Mouse (Mus musculus): ENCODE measurements around the gene Prr5. TPM values are rescaled to one million over a fixed set of nuclear protein-coding genes. Genes with fewer than 3 reads are reported as not detected.
"Not testable (repeated sequence)": the region's sequence is repeated elsewhere in the genome, so short reads cannot be mapped to it uniquely, and the experiment has no call there.

The Prr5 gene
- polyA plus RNA-seq, 1 experiment from 2014 or later, result 35.0 TPM

DNA sequence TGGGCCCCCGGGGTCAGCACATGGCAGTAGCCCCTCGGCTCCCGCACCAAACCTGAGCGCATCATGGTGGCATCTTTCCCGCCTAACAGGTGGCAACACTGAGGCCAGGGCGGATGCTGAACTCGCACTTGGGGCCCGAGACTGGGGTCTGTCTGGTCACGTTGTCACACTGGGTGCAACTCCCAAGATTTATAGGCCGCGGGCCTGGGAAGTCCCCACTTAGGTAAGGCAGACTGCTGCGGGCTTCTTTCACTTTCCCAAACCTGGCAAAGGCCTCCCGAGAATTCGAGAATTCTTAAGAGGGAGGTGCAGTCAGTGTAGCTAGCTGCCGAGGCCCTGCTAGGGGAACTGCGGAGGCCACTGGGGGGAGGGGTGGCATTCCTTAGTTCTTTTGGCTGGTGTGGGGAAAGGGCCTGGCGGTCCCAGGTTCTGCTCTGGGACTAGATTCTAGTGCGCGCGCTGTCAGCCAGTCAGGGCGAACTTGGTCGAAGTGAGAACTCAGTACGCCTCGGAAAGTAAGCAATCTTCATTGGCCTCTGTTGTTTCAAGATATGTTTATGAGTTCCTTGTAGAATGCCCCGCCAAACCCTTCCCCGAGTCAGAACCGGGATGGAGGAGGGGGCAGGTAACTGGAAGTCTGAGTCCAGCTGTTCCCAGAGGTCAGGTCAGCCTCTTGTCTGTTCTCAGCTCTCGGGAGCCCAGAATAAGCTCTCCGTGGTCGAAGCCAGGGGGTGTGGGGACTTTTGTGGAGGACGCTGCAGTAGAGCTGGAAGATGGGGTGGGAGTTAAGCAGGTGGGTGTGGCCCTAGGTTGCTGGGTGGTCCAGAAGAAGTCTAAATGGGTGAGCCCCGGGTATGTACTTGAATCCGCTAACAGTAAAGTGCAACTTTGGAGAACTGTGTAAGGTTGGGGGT is 51.1 kb downstream of the Prr5 start:
- Histone ChIP-seq H3K9ac (ENCODE audit: low read depth, low read length) (peak overlapping the region; percentile 66), H3K27ac (peak overlapping the region; percentile 67), H3K4me3 (replicated peaks; ENCODE audit: low read depth, low read length) (peak overlapping the region; percentile 48), H3K27me3 (ENCODE audit: insufficient read depth, low read length) (no peaks in the 10 kb centered on the region), H3K36me3 (ENCODE audit: insufficient read depth, low read length) (no peaks in the 10 kb centered on the region), H3K9me3 (replicated peaks; ENCODE audit: low read length) (no peaks in the 10 kb centered on the region), H3K4me2 (ENCODE audit: low read length) (peak overlapping the region; percentile 90), H3K4me1 (replicated peaks; ENCODE audit: insufficient read depth, low read length) (peaks cover 7% of the 10 kb centered on the region; the same call in 1 of the 2 replicates)
- ATAC-seq (replicated peaks; ENCODE audit: low FRiP score, low read depth) (peak; percentile 16; the same call in 1 of the 2 replicates), DNase-seq (ENCODE audit: low spot score) (peak; percentile 70)
- TF ChIP-seq CTCF (IDR thresholded peaks at IDR 0.05; ENCODE audit: low read depth), result no peak
- WGBS, result 7% methylated on average over 33 of the region's 33 CpGs

- not testable (repeated sequence) for H3K9me3 ChIP-seq (replicated peaks; ENCODE audit: low read length); H3K4me1 ChIP-seq (replicated peaks; ENCODE audit: insufficient read depth, low read length); ATAC-seq (replicated peaks; ENCODE audit: low FRiP score, low read depth); H3K36me3 ChIP-seq (ENCODE audit: insufficient read depth, low read length); DNase-seq (ENCODE audit: low spot score); H3K4me3 ChIP-seq (replicated peaks; ENCODE audit: low read depth, low read length); H3K4me2 ChIP-seq (ENCODE audit: low read length); H3K27me3 ChIP-seq (ENCODE audit: insufficient read depth, low read length); H3K9ac ChIP-seq (ENCODE audit: low read depth, low read length)
- 96% methylated on average over 1 of the region's 1 CpGs for WGBS
- H3K27ac ChIP-seq, result peak overlapping the region; percentile 56; the same call in 1 of the 2 replicates
These were observed 54.2 kb downstream of the Prr5 start for GRCm38 (mm10) chr15:84723656-84724055.

DNA sequence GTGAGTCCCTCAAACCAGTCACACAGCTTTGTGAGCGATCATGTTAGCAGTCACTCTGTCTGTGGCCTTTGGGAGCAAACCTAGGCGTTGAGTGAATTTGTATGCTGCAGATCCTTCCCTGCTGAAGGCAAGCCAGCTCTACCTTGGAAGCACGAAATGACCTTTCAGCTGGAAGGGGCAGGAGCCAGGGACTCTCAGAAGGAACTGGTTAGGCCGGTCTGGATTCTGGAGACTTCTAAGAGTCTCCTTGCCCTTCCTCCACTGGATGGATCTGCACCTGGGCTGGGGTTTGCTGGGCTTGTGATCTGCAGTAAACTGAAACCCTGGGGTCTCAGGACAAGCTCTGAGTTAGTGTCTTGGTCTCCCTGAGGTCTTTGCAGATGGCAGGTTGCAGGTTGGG is 54.8 kb downstream of the Prr5 start:
- Histone ChIP-seq H3K4me2 (ENCODE audit: low read length) (no peak overlapping the region), H3K9me3 (replicated peaks; ENCODE audit: low read length) (no peaks in the 10 kb centered on the region), H3K27me3 (ENCODE audit: insufficient read depth, low read length) (no peaks in the 10 kb centered on the region), H3K4me3 (replicated peaks; ENCODE audit: low read depth, low read length) (no peak overlapping the region), H3K4me1 (replicated peaks; ENCODE audit: insufficient read depth, low read length) (peaks cover 7% of the 10 kb centered on the region; the same call in 1 of the 2 replicates), H3K27ac (peak overlapping the region; percentile 56; the same call in 1 of the 2 replicates), H3K36me3 (ENCODE audit: insufficient read depth, low read length) (no peaks in the 10 kb centered on the region), H3K9ac (ENCODE audit: low read depth, low read length) (no peak overlapping the region)
- DNase-seq (ENCODE audit: low spot score) (no peak), ATAC-seq (replicated peaks; ENCODE audit: low FRiP score, low read depth) (no peak)
- 61% methylated on average over 4 of the region's 4 CpGs for WGBS
- TF ChIP-seq CTCF (IDR thresholded peaks at IDR 0.05; ENCODE audit: low read depth), result no peak

DNA sequence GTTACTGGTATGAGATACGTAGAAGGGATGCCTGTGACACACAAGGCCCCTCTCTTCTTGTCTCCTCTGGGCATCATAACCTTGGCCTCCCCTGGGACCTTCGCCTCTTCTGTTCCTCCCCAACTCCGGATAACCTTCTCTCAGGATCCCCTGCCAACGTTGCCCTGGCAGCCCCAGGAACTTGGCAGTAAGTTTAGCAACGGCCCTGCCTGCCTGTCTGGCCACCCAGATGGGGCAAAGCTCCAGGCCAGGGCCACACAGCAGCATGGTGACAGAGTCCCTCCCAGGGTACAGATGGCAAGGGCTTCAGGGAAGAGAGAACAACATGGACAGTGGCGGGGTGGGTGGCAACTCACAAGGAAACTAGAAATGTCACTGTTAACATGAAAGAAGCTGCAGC is 60.3 kb downstream of the Prr5 start:
- DNase-seq (ENCODE audit: low spot score) (no peak), ATAC-seq (replicated peaks; ENCODE audit: low FRiP score, low read depth) (no peak)
- Histone ChIP-seq H3K4me3 (replicated peaks; ENCODE audit: low read depth, low read length) (no peak overlapping the region), H3K27ac (no peak overlapping the region), H3K4me1 (replicated peaks; ENCODE audit: insufficient read depth, low read length) (peaks cover 12% of the 10 kb centered on the region; the same call in 1 of the 2 replicates), H3K36me3 (ENCODE audit: insufficient read depth, low read length) (no peaks in the 10 kb centered on the region), H3K9me3 (replicated peaks; ENCODE audit: low read length) (no peaks in the 10 kb centered on the region), H3K9ac (ENCODE audit: low read depth, low read length) (no peak overlapping the region), H3K4me2 (ENCODE audit: low read length) (no peak overlapping the region), H3K27me3 (ENCODE audit: insufficient read depth, low read length) (no peaks in the 10 kb centered on the region)
- 78% methylated on average over 6 of the region's 6 CpGs for WGBS
- TF ChIP-seq CTCF (IDR thresholded peaks at IDR 0.05; ENCODE audit: low read depth), result no peak

GRCm38 (mm10) chr15:84730893-84731292 is 61.5 kb downstream of the Prr5 start:
- Histone ChIP-seq H3K27ac (no peak overlapping the region), H3K9me3 (replicated peaks; ENCODE audit: low read length) (no peaks in the 10 kb centered on the region), H3K27me3 (ENCODE audit: insufficient read depth, low read length) (no peaks in the 10 kb centered on the region), H3K4me3 (replicated peaks; ENCODE audit: low read depth, low read length) (no peak overlapping the region), H3K4me2 (ENCODE audit: low read length) (no peak overlapping the region), H3K4me1 (replicated peaks; ENCODE audit: insufficient read depth, low read length) (peaks cover 12% of the 10 kb centered on the region; the same call in 1 of the 2 replicates), H3K36me3 (ENCODE audit: insufficient read depth, low read length) (no peaks in the 10 kb centered on the region), H3K9ac (ENCODE audit: low read depth, low read length) (no peak overlapping the region)
- DNase-seq (ENCODE audit: low spot score) (no peak), ATAC-seq (replicated peaks; ENCODE audit: low FRiP score, low read depth) (no peak)
- no peak for TF ChIP-seq CTCF (IDR thresholded peaks at IDR 0.05; ENCODE audit: low read depth)
- 27% methylated on average over 1 of the region's 1 CpGs for WGBS

- DNase-seq (ENCODE audit: low spot score), result peak; percentile 75
- WGBS, result 25% methylated on average over 18 of the region's 18 CpGs
- Histone ChIP-seq H3K9me3 (replicated peaks; ENCODE audit: low read length) (no peaks in the 10 kb centered on the region), H3K4me3 (replicated peaks; ENCODE audit: low read depth, low read length) (no peak overlapping the region), H3K27ac (peak overlapping the region; percentile 25), H3K4me2 (ENCODE audit: low read length) (0 out of 2 replicates have a peak overlapping the region, but pooled peaks have one; percentile 5), H3K4me1 (replicated peaks; ENCODE audit: insufficient read depth, low read length) (peaks cover 12% of the 10 kb centered on the region; the same call in 1 of the 2 replicates), H3K9ac (ENCODE audit: low read depth, low read length) (no peak overlapping the region), H3K36me3 (ENCODE audit: insufficient read depth, low read length) (no peaks in the 10 kb centered on the region), H3K27me3 (ENCODE audit: insufficient read depth, low read length) (no peaks in the 10 kb centered on the region)
- no peak for ATAC-seq (replicated peaks; ENCODE audit: low FRiP score, low read depth)
- no peak for TF ChIP-seq CTCF (IDR thresholded peaks at IDR 0.05; ENCODE audit: low read depth)
These were observed 62.4 kb downstream of the Prr5 start for GRCm38 (mm10) chr15:84731676-84732424.
